Mouse (Mus musculus) limb, embryonic 14.5 days (tissue): ENCODE data around the gene Olfr441. TPM values are rescaled to one million over a fixed set of nuclear protein-coding genes. Genes with fewer than 3 reads are reported as not detected.

Experiments
- ATAC-seq: fragments of 200-750 bp; cut with Nextera tagmentation; 2 replicates; pipeline ENCODE4 v1.8.0; 2017; ENCODE audit warnings: low read depth, moderate number of reproducible peaks, moderate TSS enrichment; ENCODE audit not compliant: low FRiP score
- DNase-seq: peaks from one replicate; pipeline ENCODE4 v3.0.0-alpha.2; 2015; ENCODE audit warnings: low spot score
- H3K27ac ChIP-seq: fragments of 300-500 bp; sonication (generic); replicated peaks from 2 replicates; pipeline ENCODE4 v1.5.1; 2014; ENCODE audit warnings: low read depth, mild to moderate bottlenecking, low read length, moderate library complexity, mixed read lengths
- H3K27me3 ChIP-seq: fragments of 300-500 bp; sonication (generic); 2 replicates; pipeline ENCODE4 v1.6.1; 2014; ENCODE audit warnings: low read length, mixed read lengths; ENCODE audit not compliant: control insufficient read depth, insufficient read depth
- H3K36me3 ChIP-seq: fragments of 300-500 bp; sonication (generic); 2 replicates; pipeline ENCODE4 v1.6.1; 2014; ENCODE audit warnings: mild to moderate bottlenecking, low read length, moderate library complexity, mixed read lengths; ENCODE audit not compliant: control insufficient read depth, insufficient read depth
- H3K4me1 ChIP-seq: fragments of 300-500 bp; sonication (generic); 2 replicates; pipeline ENCODE4 v1.6.1; 2014; ENCODE audit warnings: antibody characterized with exemption, low read length, mixed read lengths; ENCODE audit not compliant: control insufficient read depth, insufficient read depth
- H3K4me2 ChIP-seq: fragments of 300-500 bp; sonication (generic); replicated peaks from 2 replicates; pipeline ENCODE4 v1.6.1; 2014; ENCODE audit warnings: low read depth, mild to moderate bottlenecking, low read length, moderate library complexity; ENCODE audit not compliant: severe bottlenecking
- H3K4me3 ChIP-seq: fragments of 300-500 bp; sonication (generic); replicated peaks from 2 replicates; pipeline ENCODE4 v1.5.1; 2014; ENCODE audit warnings: low read length
- H3K9ac ChIP-seq: fragments of 300-500 bp; sonication (generic); 2 replicates; pipeline ENCODE4 v1.6.1; 2014; ENCODE audit warnings: mild to moderate bottlenecking, low read depth, low read length, moderate library complexity; ENCODE audit not compliant: severe bottlenecking
- H3K9me3 ChIP-seq: fragments of 300-500 bp; sonication (generic); 2 replicates; pipeline ENCODE4 v1.6.1; 2016; ENCODE audit warnings: low read length; ENCODE audit not compliant: control insufficient read depth
- POLR2A ChIP-seq: fragments of 200-500 bp; IDR thresholded peaks from 2 replicates; pipeline ENCODE4 v1.8.0; 2012; ENCODE audit warnings: inconsistent platforms, mild to moderate bottlenecking, moderate library complexity, borderline replicate concordance; ENCODE audit not compliant: insufficient read depth, insufficient read length; ENCODE audit errors: extremely low read depth
- whole genome bisulfite sequencing: fragments of 180-500 bp; shearing (Covaris S2); extraction: QIAGEN DNeasy Blood & Tissue Kit; methylation state at CpG from one replicate; pipeline ENCODE4 v1.1.7; 2014; 5-methylcytosine and 5-hydroxymethylcytosine counted together
- polyA plus RNA-seq, 2 experiments: library from polyadenylated mRNA; depleted of rRNA in 1 of 2; stranded (reverse) in 1 of 2; unstranded in 1 of 2; fragments of >200 nt; fragmentation: Nextera tagmentation in 1 of 2; extraction: Ambion mirVana in 1 of 2; gene quantifications; 2 replicates each; pipeline versions ENCODE4 v1.2.1 to v1.2.3; 2012 to 2014

Gene Olfr441
- polyA plus RNA-seq, 2 experiments, result not detected

GRCm38 (mm10) chr6:43167246-43167645 is 61.1 kb downstream of the Olfr441 start:
- Histone ChIP-seq H3K9me3 (no peaks in the 10 kb centered on the region), H3K4me3 (no peak overlapping the region), H3K27ac (no peak overlapping the region), H3K4me1 (no peaks in the 10 kb centered on the region), H3K9ac (no peak overlapping the region), H3K4me2 (no peak overlapping the region), H3K27me3 (no peaks in the 10 kb centered on the region), H3K36me3 (no peaks in the 10 kb centered on the region)
- DNase-seq, result no peak
- no peak for ATAC-seq
- no peak for TF ChIP-seq POLR2A
- WGBS, result 97% methylated on average over 4 of the region's 4 CpGs

Other genes starting within 250 kb of the Olfr441 start
- gene Olfr448, start 215.9 kb upstream of the Olfr441 start, polyA plus RNA-seq (2012; rRNA removed), result not detected in 2 replicates
- not detected in 2 replicates for gene Olfr448, start 215.9 kb upstream of the Olfr441 start, polyA plus RNA-seq (2014; fragmentation: Nextera tagmentation; extraction: Ambion mirVana)
- not detected in 2 replicates for gene Olfr447, start 197.5 kb upstream of the Olfr441 start, polyA plus RNA-seq (2012; rRNA removed)
- not detected in 2 replicates for gene Olfr447, start 197.5 kb upstream of the Olfr441 start, polyA plus RNA-seq (2014; fragmentation: Nextera tagmentation; extraction: Ambion mirVana)
- gene Olfr446, start 185.0 kb upstream of the Olfr441 start, polyA plus RNA-seq (2012; rRNA removed), result not detected in 2 replicates
- not detected in 2 replicates for gene Olfr446, start 185.0 kb upstream of the Olfr441 start, polyA plus RNA-seq (2014; fragmentation: Nextera tagmentation; extraction: Ambion mirVana)
- gene Olfr444, start 157.3 kb upstream of the Olfr441 start, polyA plus RNA-seq (2012; rRNA removed), result not detected in 2 replicates
- gene Olfr444, start 157.3 kb upstream of the Olfr441 start, polyA plus RNA-seq (2014; fragmentation: Nextera tagmentation; extraction: Ambion mirVana), result not detected in 2 replicates
- gene Olfr237-ps1, start 40.2 kb downstream of the Olfr441 start, polyA plus RNA-seq (2012; rRNA removed), result not detected in 2 replicates
- not detected in 2 replicates for gene Olfr237-ps1, start 40.2 kb downstream of the Olfr441 start, polyA plus RNA-seq (2014; fragmentation: Nextera tagmentation; extraction: Ambion mirVana)
- not detected in 2 replicates for gene Olfr437, start 56.9 kb downstream of the Olfr441 start, polyA plus RNA-seq (2012; rRNA removed)
- not detected in 2 replicates for gene Olfr437, start 56.9 kb downstream of the Olfr441 start, polyA plus RNA-seq (2014; fragmentation: Nextera tagmentation; extraction: Ambion mirVana)
- not detected in 2 replicates for gene Olfr13, start 65.8 kb downstream of the Olfr441 start, polyA plus RNA-seq (2012; rRNA removed)
- gene Olfr13, start 65.8 kb downstream of the Olfr441 start, polyA plus RNA-seq (2014; fragmentation: Nextera tagmentation; extraction: Ambion mirVana), result not detected in 2 replicates
- gene Olfr435, start 90.8 kb downstream of the Olfr441 start, polyA plus RNA-seq (2012; rRNA removed), result not detected in 2 replicates
- not detected in 2 replicates for gene Olfr435, start 90.8 kb downstream of the Olfr441 start, polyA plus RNA-seq (2014; fragmentation: Nextera tagmentation; extraction: Ambion mirVana)
- not detected in 2 replicates for gene Olfr434, start 106.7 kb downstream of the Olfr441 start, polyA plus RNA-seq (2012; rRNA removed)
- not detected in 2 replicates for gene Olfr434, start 106.7 kb downstream of the Olfr441 start, polyA plus RNA-seq (2014; fragmentation: Nextera tagmentation; extraction: Ambion mirVana)
- not detected in 2 replicates for gene Olfr47, start 125.2 kb downstream of the Olfr441 start, polyA plus RNA-seq (2012; rRNA removed)
- gene Olfr47, start 125.2 kb downstream of the Olfr441 start, polyA plus RNA-seq (2014; fragmentation: Nextera tagmentation; extraction: Ambion mirVana), result not detected in 2 replicates
- gene Arhgef5, start 159.2 kb downstream of the Olfr441 start, polyA plus RNA-seq (2012; rRNA removed), result 21.6 and 23.0 TPM in 2 replicates
- gene Arhgef5, start 159.2 kb downstream of the Olfr441 start, polyA plus RNA-seq (2014; fragmentation: Nextera tagmentation; extraction: Ambion mirVana), result 11.6 and 12.7 TPM in 2 replicates
- 0.15 and 0.20 TPM in 2 replicates for gene Nobox, start 203.2 kb downstream of the Olfr441 start, polyA plus RNA-seq (2012; rRNA removed)
- 0.22 TPM in 1 of 2 replicates, not detected in the other for gene Nobox, start 203.2 kb downstream of the Olfr441 start, polyA plus RNA-seq (2014; fragmentation: Nextera tagmentation; extraction: Ambion mirVana)